Mouse (Mus musculus): ENCODE measurements around the gene Gm2897. TPM values are rescaled to one million over a fixed set of nuclear protein-coding genes. Genes with fewer than 3 reads are reported as not detected.
A peak's percentile ranks its signal among the peaks of the same experiment; 100 is the strongest.
"Not testable (repeated sequence)": the region's sequence is repeated elsewhere in the genome, so short reads cannot be mapped to it uniquely, and the experiment has no call there.

Gm2897 gene
- polyA plus RNA-seq (2014; fragmentation: Nextera tagmentation; extraction: Ambion mirVana) = 5.2 and 6.0 TPM in 2 replicates

- WGBS = 12% methylated on average over 5 of the region's 40 CpGs
- Histone ChIP-seq H3K4me3 (ENCODE audit: low read depth, low read length) (peak within 1 kb of the TSS; percentile 42), H3K9ac (ENCODE audit: low read depth, low read length) (peak within 1 kb of the TSS; percentile 53), H3K4me2 (replicated peaks; ENCODE audit: low read depth, low read length) (peak within 1 kb of the TSS; percentile 52)
- not testable (repeated sequence) for H3K27me3 ChIP-seq (ENCODE audit: control insufficient read depth, insufficient read depth, low read length); H3K27ac ChIP-seq (ENCODE audit: low read depth, low read length); H3K9me3 ChIP-seq (ENCODE audit: control insufficient read depth, low read length); H3K36me3 ChIP-seq (ENCODE audit: control insufficient read depth, insufficient read depth, low read length); H3K4me1 ChIP-seq (replicated peaks; ENCODE audit: control insufficient read depth, insufficient read depth, low read length)
- ATAC-seq (ENCODE audit: low FRiP score) = peak; percentile 75; the same call in 1 of the 2 replicates
- peak; percentile 63 for DNase-seq (ENCODE audit: low spot score)
Measured at GRCm38 (mm10) chr14:3048727-3049512, at the start of gene Gm2897. Gm2897 (plus strand) TSS chr14:3049285.

- not testable (repeated sequence) for H3K27ac ChIP-seq (ENCODE audit: low read depth, low read length); H3K9me3 ChIP-seq (ENCODE audit: control insufficient read depth, low read length); H3K4me1 ChIP-seq (replicated peaks; ENCODE audit: control insufficient read depth, insufficient read depth, low read length); ATAC-seq (ENCODE audit: low FRiP score); DNase-seq (ENCODE audit: low spot score); H3K9ac ChIP-seq (ENCODE audit: low read depth, low read length); H3K27me3 ChIP-seq (ENCODE audit: control insufficient read depth, insufficient read depth, low read length); H3K4me3 ChIP-seq (ENCODE audit: low read depth, low read length); H3K36me3 ChIP-seq (ENCODE audit: control insufficient read depth, insufficient read depth, low read length); H3K4me2 ChIP-seq (replicated peaks; ENCODE audit: low read depth, low read length)
- WGBS = 70% methylated on average over 2 of the region's 3 CpGs
Measured at GRCm38 (mm10) chr14:3029702-3030101, 19.4 kb upstream of the Gm2897 start, which contains the start of gene Gm2888. Gm2888 (plus strand) TSS chr14:3030002.

DNA sequence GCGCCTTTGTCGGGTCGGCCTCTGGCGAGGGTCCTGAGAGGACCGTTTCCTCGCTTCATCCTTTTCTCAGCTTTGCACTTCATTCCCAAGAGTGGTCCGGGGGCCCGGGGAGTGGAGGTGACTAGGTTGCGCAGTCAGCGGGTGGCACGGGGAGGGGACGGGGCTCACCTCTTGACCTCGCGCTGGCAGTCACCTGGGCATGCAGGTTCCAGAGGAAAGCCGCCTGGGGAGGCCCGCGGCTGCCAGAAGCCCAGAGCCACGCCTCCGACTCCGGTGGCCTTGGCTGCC, 372 bp downstream of the Gm2897 start:
- not testable (repeated sequence) for H3K27ac ChIP-seq (ENCODE audit: low read depth, low read length); H3K9me3 ChIP-seq (ENCODE audit: control insufficient read depth, low read length); H3K4me1 ChIP-seq (replicated peaks; ENCODE audit: control insufficient read depth, insufficient read depth, low read length); ATAC-seq (ENCODE audit: low FRiP score); H3K36me3 ChIP-seq (ENCODE audit: control insufficient read depth, insufficient read depth, low read length); H3K27me3 ChIP-seq (ENCODE audit: control insufficient read depth, insufficient read depth, low read length)
- under 1% methylated on average over 16 of the region's 20 CpGs for WGBS
- H3K4me2 ChIP-seq (replicated peaks; ENCODE audit: low read depth, low read length) = peak overlapping the region; percentile 52
- H3K4me3 ChIP-seq (ENCODE audit: low read depth, low read length) = peak overlapping the region; percentile 42
- H3K9ac ChIP-seq (ENCODE audit: low read depth, low read length) = peak overlapping the region; percentile 53
- peak; percentile 34 for DNase-seq (ENCODE audit: low spot score)

GRCm38 (mm10) chr14:3050087-3050486, 1.0 kb downstream of the Gm2897 start:
- not testable (repeated sequence) for H3K9me3 ChIP-seq (ENCODE audit: control insufficient read depth, low read length); H3K9ac ChIP-seq (ENCODE audit: low read depth, low read length); H3K27me3 ChIP-seq (ENCODE audit: control insufficient read depth, insufficient read depth, low read length); H3K36me3 ChIP-seq (ENCODE audit: control insufficient read depth, insufficient read depth, low read length); H3K27ac ChIP-seq (ENCODE audit: low read depth, low read length); H3K4me3 ChIP-seq (ENCODE audit: low read depth, low read length); ATAC-seq (ENCODE audit: low FRiP score); DNase-seq (ENCODE audit: low spot score); H3K4me1 ChIP-seq (replicated peaks; ENCODE audit: control insufficient read depth, insufficient read depth, low read length); H3K4me2 ChIP-seq (replicated peaks; ENCODE audit: low read depth, low read length)
- 5% methylated on average over 5 of the region's 8 CpGs for WGBS

DNA sequence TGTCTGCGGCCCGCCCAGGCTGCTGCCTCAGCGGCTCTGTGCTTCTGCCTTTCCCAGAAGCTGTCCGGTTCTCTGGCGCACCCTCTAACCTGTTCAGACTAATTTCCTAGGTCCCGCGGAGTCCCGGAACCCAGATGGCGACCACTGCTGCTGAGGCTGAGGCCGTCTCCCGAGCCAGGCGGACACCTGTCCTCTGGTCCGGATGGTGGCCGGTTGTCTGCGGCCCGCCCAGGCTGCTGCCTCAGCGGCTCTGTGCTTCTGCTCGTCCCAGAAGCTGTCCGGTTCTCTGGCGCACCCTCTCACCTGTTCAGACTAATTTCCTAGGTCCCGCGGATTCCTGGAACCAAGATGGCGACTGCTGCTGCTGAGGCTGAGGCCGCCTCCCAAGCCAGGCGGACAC, 67.0 kb downstream of the Gm2897 start:
- WGBS = 89% methylated on average over 13 of the region's 25 CpGs
- H3K27me3 ChIP-seq (ENCODE audit: control insufficient read depth, insufficient read depth, low read length); DNase-seq (ENCODE audit: low spot score); H3K9me3 ChIP-seq (ENCODE audit: control insufficient read depth, low read length); H3K9ac ChIP-seq (ENCODE audit: low read depth, low read length); ATAC-seq (ENCODE audit: low FRiP score); H3K4me3 ChIP-seq (ENCODE audit: low read depth, low read length); H3K36me3 ChIP-seq (ENCODE audit: control insufficient read depth, insufficient read depth, low read length); H3K27ac ChIP-seq (ENCODE audit: low read depth, low read length); H3K4me1 ChIP-seq (replicated peaks; ENCODE audit: control insufficient read depth, insufficient read depth, low read length); H3K4me2 ChIP-seq (replicated peaks; ENCODE audit: low read depth, low read length): not testable (repeated sequence)

Other genes starting within 250 kb of the Gm2897 start
- gene Gm2888, start 19.3 kb upstream of the Gm2897 start, polyA plus RNA-seq (2014; fragmentation: Nextera tagmentation; extraction: Ambion mirVana) = not detected in 2 replicates
- gene Gm10340, start 84.7 kb downstream of the Gm2897 start, polyA plus RNA-seq (2014; fragmentation: Nextera tagmentation; extraction: Ambion mirVana) = not detected in 2 replicates
- gene Gm5795, start 139.0 kb downstream of the Gm2897 start, polyA plus RNA-seq (2014; fragmentation: Nextera tagmentation; extraction: Ambion mirVana) = 0.29 TPM in 1 of 2 replicates, not detected in the other
- 7.7 and 11.1 TPM in 2 replicates for gene D830030K20Rik, start 159.2 kb downstream of the Gm2897 start, polyA plus RNA-seq (2014; fragmentation: Nextera tagmentation; extraction: Ambion mirVana)